Mouse (Mus musculus) E14TG2a.4 (cell line): ENCODE measurements around the gene 2310034G01Rik.

Experiments used
- CTCF ChIP-seq: conservative IDR thresholded peaks from 2 replicates; pipeline ENCODE4 v1.5.1; 2014; ENCODE audit warnings: low read length
- NANOG ChIP-seq: IDR thresholded peaks from 2 replicates; pipeline ENCODE4 v1.6.1; 2014; ENCODE audit warnings: borderline replicate concordance, low read length, mixed read lengths
- POU5F1 ChIP-seq: IDR thresholded peaks from 2 replicates; pipeline ENCODE4 v1.6.1; 2014; ENCODE audit warnings: low read length, borderline replicate concordance

- TF ChIP-seq CTCF (no peak), POU5F1 (no peak), NANOG (no peak)
Observed at GRCm38 (mm10) chr19:46314151-46314601, 35.9 kb downstream of the 2310034G01Rik start.
